Mouse (Mus musculus) heart, postnatal 25 days (tissue): ENCODE measurements around the gene Gm11596. TPM values are rescaled to one million over a fixed set of nuclear protein-coding genes. Genes with fewer than 3 reads are reported as not detected.
"Not testable (repeated sequence)": the region's sequence is repeated elsewhere in the genome, so short reads cannot be mapped to it uniquely, and the experiment has no call there.

Source experiments
- DNase-seq: peaks from one replicate; pipeline ENCODE4 v3.0.0; 2022; ENCODE audit warnings: low spot score
- intact Hi-C: fragments of 180-260 bp; cut with DNase I; formaldehyde crosslinking; loops from one replicate; pipeline ENCODE4 v1.15.1; 2025
- total RNA-seq, 2 experiments: library from RNA; stranded (reverse); gene quantifications; 2 replicates each; pipeline ENCODE4 v1.2.3; 2021

Gm11596 gene
- not detected for total RNA-seq

DNA sequence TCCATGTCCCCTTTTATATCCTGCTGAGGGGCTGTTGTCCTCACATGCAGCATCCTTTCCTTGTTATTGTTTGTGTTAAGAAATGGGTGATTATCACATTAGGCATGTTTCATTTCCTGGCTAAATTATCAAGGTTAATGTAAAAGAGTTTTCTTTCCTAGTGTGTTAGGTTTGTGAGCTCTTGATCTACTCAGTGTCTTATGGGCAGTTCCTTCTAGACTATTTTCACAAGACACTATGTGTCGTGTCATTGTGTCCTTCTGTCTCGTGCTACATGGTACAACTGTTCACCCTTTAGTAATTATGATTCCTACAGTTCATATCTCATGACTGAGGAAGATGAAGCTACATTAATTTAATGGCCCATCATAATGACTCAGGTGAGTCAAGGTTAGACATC lies at the start of gene Gm11596:
Gene Gm11596, minus strand, starts transcription at position 101 of the 400 bp plus-strand sequence.
- no peak for DNase-seq
- intact Hi-C loops = no loop called here

DNA sequence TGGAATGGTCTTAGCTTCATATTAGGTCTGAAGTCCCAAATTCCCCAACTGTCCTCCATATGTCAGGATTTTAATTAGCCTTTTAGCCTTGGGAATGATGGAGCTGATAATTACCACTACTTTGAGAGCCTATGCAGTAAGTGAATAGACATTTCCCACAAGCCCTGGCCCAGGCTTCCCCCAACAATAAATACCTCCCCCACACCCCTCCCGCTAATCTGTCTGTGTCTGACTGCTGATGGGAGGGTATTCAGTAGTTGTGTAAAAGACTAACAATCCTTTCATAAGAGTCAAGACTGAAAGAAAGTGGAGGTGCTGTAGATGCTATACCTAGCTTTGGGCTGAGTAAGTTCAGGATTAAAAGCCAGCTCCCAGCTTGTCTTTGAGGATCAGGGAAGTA lies 48.9 kb upstream of the Gm11596 start:
- intact Hi-C loops = no loop called here
- no peak for DNase-seq

DNA sequence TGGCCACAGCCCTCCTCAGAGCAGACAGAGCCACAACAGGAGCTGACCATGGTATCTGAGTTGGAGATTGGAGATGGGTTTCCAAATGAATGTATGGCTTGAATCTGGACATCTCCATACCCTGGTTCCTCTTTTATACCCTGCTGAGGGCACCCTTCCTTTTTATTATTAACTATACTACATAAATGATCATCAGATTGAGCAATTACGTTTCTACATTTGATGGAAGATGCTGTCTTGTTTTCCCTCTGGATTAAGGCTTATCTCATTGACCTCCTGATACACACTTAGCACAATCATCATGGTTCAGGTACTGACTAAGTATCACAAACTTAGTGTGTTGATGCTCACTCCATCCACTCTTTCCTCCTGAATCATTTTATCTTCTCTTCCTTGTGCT lies 44.7 kb upstream of the Gm11596 start, which contains the start of gene 2300003K06Rik:
Gene 2300003K06Rik, minus strand, starts transcription at position 101 of the 400 bp plus-strand sequence.
- intact Hi-C loops = no loop called here
- DNase-seq = no peak

DNA sequence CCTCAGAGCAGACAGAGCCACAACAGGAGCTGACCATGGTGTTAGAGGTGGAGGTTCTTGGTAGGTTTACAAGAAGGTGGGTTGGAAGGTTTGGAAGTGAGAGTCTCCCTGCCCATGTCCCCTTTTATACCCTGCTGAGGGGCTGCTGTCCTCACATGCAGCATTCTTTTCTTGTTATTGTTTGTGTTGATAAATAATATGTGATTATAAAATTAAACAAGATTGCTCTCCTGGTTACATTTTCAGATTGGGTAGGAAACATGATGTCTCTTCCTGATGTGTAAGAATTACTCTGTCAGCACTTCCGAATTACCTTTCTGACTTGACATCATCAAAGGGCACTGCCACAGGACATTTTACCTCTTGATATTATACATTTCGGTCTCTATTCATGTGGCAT lies 22.3 kb upstream of the Gm11596 start, which contains the start of gene Gm11564:
Gene Gm11564, minus strand, starts transcription at position 101 of the 400 bp plus-strand sequence.
- DNase-seq, intact Hi-C loops: not testable (repeated sequence)

DNA sequence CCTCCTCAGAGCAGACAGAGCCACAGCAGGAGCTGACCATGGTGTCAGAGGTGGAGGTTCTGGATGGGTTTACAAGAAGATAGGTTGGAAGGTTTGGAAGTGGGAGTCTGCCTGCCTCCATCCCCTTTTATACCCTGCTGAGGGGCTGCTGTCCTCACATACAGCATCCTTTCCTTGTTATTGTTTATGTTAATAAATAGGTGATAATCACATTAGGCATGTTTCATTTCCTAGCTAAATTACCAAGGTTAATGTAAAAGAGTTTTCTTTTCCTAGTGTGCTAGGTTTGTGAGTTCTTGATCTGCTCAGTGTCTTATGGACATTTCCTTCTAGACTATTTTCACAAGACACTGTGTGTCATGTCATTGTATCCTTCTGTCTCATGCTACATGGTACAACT lies 16.5 kb upstream of the Gm11596 start, which contains the start of gene Krtap4-13:
Gene Krtap4-13, minus strand, starts transcription at position 101 of the 400 bp plus-strand sequence.
- intact Hi-C loops = not testable (repeated sequence)

DNA sequence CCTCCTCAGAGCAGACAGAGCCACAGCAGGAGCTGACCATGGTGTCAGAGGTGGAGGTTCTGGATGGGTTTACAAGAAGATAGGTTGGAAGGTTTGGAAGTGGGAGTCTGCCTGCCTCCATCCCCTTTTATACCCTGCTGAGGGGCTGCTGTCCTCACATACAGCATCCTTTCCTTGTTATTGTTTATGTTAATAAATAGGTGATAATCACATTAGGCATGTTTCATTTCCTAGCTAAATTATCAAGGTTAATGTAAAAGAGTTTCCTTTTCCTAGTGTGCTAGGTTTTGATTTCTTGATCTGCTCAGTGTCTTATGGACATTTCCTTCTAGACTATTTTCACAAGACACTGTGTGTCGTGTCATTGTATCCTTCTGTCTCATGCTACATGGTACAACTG lies 11.1 kb upstream of the Gm11596 start, which contains the start of gene Gm11554:
Gene Gm11554, minus strand, starts transcription at position 101 of the 400 bp plus-strand sequence.
- DNase-seq, intact Hi-C loops: not testable (repeated sequence)

More for the DNA sequence above, 16.5 kb upstream of the Gm11596 start, which contains the start of gene Krtap4-13:
- DNase-seq = not testable (repeated sequence)

DNA sequence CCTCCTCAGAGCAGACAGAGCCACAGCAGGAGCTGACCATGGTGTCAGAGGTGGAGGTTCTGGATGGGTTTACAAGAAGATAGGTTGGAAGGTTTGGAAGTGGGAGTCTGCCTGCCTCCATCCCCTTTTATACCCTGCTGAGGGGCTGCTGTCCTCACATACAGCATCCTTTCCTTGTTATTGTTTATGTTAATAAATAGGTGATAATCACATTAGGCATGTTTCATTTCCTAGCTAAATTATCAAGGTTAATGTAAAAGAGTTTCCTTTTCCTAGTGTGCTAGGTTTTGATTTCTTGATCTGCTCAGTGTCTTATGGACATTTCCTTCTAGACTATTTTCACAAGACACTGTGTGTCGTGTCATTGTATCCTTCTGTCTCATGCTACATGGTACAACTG lies 5.6 kb upstream of the Gm11596 start, which contains the start of gene Gm11569:
Gene Gm11569, minus strand, starts transcription at position 101 of the 400 bp plus-strand sequence.
- intact Hi-C loops, DNase-seq: not testable (repeated sequence)

DNA sequence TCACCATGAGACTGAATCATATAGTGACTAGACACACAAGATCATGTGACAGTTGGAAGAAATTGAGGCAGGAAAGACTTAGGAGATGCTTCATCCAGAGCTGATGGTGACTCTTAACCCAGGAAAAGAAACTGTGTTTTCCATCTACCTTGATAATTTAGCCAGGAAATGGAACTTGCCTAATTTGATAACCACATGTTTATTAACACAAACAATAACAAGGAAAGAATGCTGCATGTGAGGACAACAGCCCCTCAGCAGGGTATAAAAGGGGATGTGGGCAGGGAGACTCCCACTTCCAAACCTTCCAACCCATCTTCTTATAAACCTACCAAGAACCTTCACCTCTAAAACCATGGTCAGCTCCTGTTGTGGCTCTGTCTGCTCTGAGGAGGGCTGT lies 8.4 kb downstream of the Gm11596 start, which contains the start of gene Krtap4-9:
Gene Krtap4-9, plus strand, starts transcription at position 301 of the 400 bp plus-strand sequence.
- DNase-seq, intact Hi-C loops: not testable (repeated sequence)

DNA sequence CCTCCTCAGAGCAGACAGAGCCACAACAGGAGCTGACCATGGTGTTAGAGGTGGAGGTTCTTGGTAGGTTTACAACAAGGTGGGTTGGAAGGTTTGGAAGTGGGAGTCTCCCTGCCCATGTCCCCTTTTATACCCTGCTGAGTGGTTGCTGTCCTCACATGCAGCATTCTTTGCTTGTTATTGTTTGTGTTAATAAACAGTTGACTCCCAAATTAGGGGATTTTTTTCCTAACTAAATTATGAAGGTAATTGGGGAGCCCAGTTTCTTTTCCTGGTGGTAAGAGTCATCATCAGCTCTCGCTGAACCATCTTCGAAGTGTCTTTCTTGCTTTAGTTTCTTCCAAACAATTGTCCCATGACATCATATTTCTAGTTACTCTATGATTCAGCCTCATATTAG lies 12.7 kb downstream of the Gm11596 start, which contains the start of gene Krtap4-8:
Gene Krtap4-8, minus strand, starts transcription at position 101 of the 400 bp plus-strand sequence.
- DNase-seq = no peak
- intact Hi-C loops = no loop called here

DNA sequence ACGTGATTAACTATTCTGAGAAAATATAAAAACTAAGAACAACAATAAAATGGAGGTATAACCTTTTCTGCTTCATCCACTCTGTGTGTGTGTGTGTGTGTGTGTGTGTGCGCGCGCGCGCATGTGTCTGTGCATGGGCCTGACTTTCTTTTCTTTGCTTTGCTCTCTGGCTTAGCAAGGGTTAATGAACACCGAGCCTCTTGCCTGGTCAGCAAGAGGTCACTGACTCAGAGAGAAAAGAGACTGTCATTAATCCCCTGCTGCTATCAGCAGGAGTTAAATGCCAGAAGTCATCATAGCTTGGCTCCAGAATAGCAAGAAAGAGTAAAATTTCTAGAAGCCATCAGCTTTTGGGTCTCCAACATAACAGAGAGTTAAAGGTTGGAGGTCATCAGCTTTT lies 14.9 kb downstream of the Gm11596 start:
- intact Hi-C loops = no loop called here
- no peak for DNase-seq

DNA sequence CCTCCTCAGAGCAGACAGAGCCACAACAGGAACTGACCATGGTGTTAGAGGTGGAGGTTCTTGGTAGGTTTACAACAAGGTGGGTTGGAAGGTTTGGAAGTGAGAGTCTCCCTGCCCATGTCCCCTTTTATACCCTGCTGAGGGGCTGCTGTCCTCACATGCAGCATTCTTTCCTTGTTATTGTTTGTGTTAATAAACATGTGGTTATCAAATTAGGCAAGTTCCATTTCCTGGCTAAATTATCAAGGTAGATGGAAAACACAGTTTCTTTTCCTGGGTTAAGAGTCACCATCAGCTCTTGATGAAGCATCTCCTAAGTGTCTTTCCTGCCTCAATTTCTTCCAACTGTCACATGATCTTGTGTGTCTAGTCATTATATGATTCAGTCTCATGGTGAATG lies 20.5 kb downstream of the Gm11596 start, which contains the start of gene Gm11595:
Gene Gm11595, minus strand, starts transcription at position 101 of the 400 bp plus-strand sequence.
- DNase-seq, intact Hi-C loops: not testable (repeated sequence)

DNA sequence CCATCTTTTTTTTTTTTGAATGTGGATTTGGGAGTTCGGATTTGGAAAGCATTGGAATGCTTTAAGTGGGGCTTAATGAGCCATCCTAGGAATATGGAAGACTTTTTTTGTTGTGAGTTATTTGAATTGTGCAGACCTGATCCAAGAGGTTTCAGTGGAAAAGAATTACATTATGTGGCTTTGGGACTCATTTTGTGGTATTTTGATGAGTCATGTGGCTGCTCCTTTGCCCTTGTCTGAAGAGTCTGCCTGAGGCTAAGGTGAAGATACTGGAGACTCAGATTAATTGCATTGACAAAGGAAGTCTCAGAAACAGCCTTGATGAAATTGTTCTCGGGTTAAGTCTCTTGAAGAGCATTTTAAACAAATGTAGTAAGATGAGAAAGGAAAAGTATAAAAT lies 24.9 kb downstream of the Gm11596 start:
- DNase-seq = no peak
- intact Hi-C loops = no loop called here

DNA sequence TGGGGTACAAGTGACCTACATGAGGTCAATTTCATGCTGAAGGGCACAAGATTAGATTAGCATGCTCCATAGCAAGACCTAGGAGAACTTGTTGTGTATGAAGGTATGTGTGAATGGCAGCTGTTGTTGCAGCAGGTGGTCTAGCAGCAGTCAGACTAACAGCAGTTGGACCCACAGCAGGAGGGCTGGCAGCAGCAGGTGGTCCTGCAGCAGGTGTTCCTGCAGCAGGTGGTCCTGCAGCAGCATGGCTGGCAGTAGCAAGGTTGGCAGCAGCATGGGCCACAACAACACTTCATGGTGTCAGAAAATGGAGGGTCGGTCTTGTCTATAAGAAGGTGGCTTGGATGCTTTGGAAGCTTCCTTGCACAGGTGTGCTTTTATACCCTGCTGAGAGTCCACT lies 34.4 kb downstream of the Gm11596 start:
- intact Hi-C loops = no loop called here
- DNase-seq = no peak

DNA sequence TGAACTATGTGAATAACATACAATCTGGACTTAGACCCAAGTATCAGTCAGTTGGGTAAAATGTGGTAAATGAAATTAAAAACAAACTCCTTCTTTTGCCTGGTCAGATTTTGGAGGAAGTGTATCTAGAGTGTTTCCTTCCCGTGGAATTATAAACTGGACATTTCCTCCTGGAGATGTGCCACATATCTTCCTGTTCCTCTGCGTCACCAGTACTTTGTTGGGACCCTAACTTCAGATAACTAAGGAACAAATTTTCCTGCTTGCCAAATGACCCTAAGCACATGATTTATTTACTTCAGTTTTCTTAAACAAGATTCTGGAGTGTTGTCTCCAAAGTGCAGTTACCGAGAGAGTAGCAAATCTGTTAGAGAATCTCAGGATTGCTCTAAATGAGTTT lies 49.3 kb downstream of the Gm11596 start:
- DNase-seq = no peak
- intact Hi-C loops = no loop called here

Other genes starting within 250 kb of the Gm11596 start
- gene Krtap3-3, start 242.6 kb downstream of the Gm11596 start, total RNA-seq = not detected
- gene Krtap3-2, start 236.6 kb downstream of the Gm11596 start, total RNA-seq = not detected
- gene Gm11939, start 234.0 kb downstream of the Gm11596 start, total RNA-seq = not detected
- not detected for gene Krtap3-1, start 226.8 kb downstream of the Gm11596 start, total RNA-seq
- gene Krtap1-5, start 212.5 kb downstream of the Gm11596 start, total RNA-seq = not detected
- not detected for gene Krtap1-4, start 209.8 kb downstream of the Gm11596 start, total RNA-seq
- gene Krtap1-3, start 202.1 kb downstream of the Gm11596 start, total RNA-seq = not detected
- gene Krtap9-3, start 195.4 kb downstream of the Gm11596 start, total RNA-seq = not detected
- gene Gm11938, start 190.2 kb downstream of the Gm11596 start, total RNA-seq = not detected
- not detected for gene Gm11937, start 183.3 kb downstream of the Gm11596 start, total RNA-seq
- not detected for gene Krtap2-4, start 178.6 kb downstream of the Gm11596 start, total RNA-seq
- not detected for gene Gm11562, start 173.0 kb downstream of the Gm11596 start, total RNA-seq
- gene Krtap4-1, start 165.2 kb downstream of the Gm11596 start, total RNA-seq = not detected
- not detected for gene Krtap4-2, start 158.4 kb downstream of the Gm11596 start, total RNA-seq
- not detected for gene Krtap4-7, start 149.4 kb downstream of the Gm11596 start, total RNA-seq
- not detected for gene Gm11555, start 143.2 kb downstream of the Gm11596 start, total RNA-seq
- gene Gm11563, start 134.5 kb downstream of the Gm11596 start, total RNA-seq = not detected
- not detected for gene Krtap4-6, start 127.5 kb downstream of the Gm11596 start, total RNA-seq
- gene Gm14190, start 102.7 kb downstream of the Gm11596 start, total RNA-seq = not detected
- not detected for gene Gm14180, start 59.2 kb downstream of the Gm11596 start, total RNA-seq
- not detected for gene Gm11595, start 20.6 kb downstream of the Gm11596 start, total RNA-seq
- not detected for gene Krtap4-8, start 12.8 kb downstream of the Gm11596 start, total RNA-seq
- gene Krtap4-9, start 8.3 kb downstream of the Gm11596 start, total RNA-seq = not detected
- not detected for gene Gm11569, start 5.5 kb upstream of the Gm11596 start, total RNA-seq
- gene Gm11554, start 11.0 kb upstream of the Gm11596 start, total RNA-seq = not detected
- not detected for gene Krtap4-13, start 16.4 kb upstream of the Gm11596 start, total RNA-seq
- not detected for gene Gm11564, start 22.2 kb upstream of the Gm11596 start, total RNA-seq
- gene 2300003K06Rik, start 44.6 kb upstream of the Gm11596 start, total RNA-seq = not detected
- gene Krtap4-16, start 58.1 kb upstream of the Gm11596 start, total RNA-seq = not detected
- gene Gm11568, start 64.5 kb upstream of the Gm11596 start, total RNA-seq = not detected
- not detected for gene Gm11559, start 71.0 kb upstream of the Gm11596 start, total RNA-seq
- not detected for gene Krtap9-1, start 79.9 kb upstream of the Gm11596 start, total RNA-seq
- gene Gm11567, start 85.7 kb upstream of the Gm11596 start, total RNA-seq = not detected
- not detected for gene Krtap31-1, start 114.5 kb upstream of the Gm11596 start, total RNA-seq
- not detected for gene Gm11565, start 121.3 kb upstream of the Gm11596 start, total RNA-seq
- not detected for gene Krtap31-2, start 142.8 kb upstream of the Gm11596 start, total RNA-seq
- not detected for gene Krtap9-5, start 155.0 kb upstream of the Gm11596 start, total RNA-seq
- gene Krtap29-1, start 185.6 kb upstream of the Gm11596 start, total RNA-seq = not detected
- gene Krtap16-1, start 193.1 kb upstream of the Gm11596 start, total RNA-seq = not detected
- not detected for gene Krtap17-1, start 200.5 kb upstream of the Gm11596 start, total RNA-seq
- not detected for gene Krt33a, start 222.7 kb upstream of the Gm11596 start, total RNA-seq
- gene Krt33b, start 236.4 kb upstream of the Gm11596 start, total RNA-seq = not detected
- not detected for gene Krt34, start 248.1 kb upstream of the Gm11596 start, total RNA-seq